Mouse (Mus musculus): ENCODE measurements around the gene Hoxd12. TPM values are rescaled to one million over a fixed set of nuclear protein-coding genes. Genes with fewer than 3 reads are reported as not detected.

Gene Hoxd12
- polyA plus RNA-seq, 1 experiment: not detected

DNA sequence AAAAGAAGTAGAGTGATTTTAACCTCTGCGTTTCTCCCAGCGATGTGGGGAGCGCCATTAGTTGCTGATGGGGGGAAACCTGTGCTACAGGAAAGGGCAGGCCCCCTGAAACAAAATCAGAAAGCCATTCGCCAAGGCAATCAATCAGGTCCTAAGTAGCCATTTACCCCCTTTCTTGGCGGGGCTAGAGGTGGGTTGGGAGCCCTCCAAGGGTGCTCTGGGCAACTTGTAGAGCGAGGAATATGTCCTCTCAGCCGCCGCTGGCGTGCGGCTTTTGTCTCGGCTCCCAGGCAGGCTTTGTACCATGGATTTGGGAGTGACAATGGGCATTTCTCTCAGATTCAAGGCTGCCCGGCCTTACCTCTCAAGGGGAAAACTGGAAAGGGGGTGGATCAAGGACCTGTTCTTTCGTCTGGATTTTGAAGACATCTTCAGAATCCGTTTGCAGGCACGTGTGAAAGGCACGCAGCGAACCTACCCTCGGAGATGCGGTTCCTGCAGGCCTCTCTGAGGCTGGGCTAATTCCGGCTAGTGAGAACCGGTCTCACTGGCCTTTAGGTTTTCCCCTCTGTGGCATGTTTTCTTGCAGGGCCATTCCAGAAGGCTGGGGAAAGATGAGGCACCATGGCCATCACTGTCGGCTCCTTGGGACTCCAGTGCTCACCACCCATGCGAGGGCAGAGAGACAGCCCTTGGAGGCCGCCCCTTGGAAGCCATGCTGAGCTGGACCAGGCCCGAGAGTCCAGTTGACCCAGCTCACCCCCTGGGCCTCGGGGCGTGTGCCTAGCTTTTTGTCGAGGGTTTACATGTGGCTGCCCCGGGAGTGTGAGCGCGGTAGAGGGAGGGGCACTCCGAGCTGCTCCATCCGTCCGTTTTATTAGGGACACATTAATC, 21.9 kb downstream of the Hoxd12 start:
- Histone ChIP-seq H3K4me3 (replicated peaks) (no peak overlapping the region), H3K36me3 (ENCODE audit: control insufficient read depth) (no peaks in the 10 kb centered on the region), H3K27me3 (ENCODE audit: control insufficient read depth) (peaks cover 100% of the 10 kb centered on the region), H3K4me1 (ENCODE audit: control insufficient read depth) (0 out of 2 replicates have a peak, but pooled peaks cover 2% of the 10 kb centered on the region), H3K9me3 (ENCODE audit: control insufficient read depth, low read length) (peaks cover 5% of the 10 kb centered on the region; the same call in 1 of the 2 replicates)
- no peak for TF ChIP-seq GATA1 (IDR thresholded peaks at IDR 0.05; ENCODE audit: low read length)
- no peak for TF ChIP-seq TAL1 (IDR thresholded peaks at IDR 0.05; ENCODE audit: low read length)

DNA sequence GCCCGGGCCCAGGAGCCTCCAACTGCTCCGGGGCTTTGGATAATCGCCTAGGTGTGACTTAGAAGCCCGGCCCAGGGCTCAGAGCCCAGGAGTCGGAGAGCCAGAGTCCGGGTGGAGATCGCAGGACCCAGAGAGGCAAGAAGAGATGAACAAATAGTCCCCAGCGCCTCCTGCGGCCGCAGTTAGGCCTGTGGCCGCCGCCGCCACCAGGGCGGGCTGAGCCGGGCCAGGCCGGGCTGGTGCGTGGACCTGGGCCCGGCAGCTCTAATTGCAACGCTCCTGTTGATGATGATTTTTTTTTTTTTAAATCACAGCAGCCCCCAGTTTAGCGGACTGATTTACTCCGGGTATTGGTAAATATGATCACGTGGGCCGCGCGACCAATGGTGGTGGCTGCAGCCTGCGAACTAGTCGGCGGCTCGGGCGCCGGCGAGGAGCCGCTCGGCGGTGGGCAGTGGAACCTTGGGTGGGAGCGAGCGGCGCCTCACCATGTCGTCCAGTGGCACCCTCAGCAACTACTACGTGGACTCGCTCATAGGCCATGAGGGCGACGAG, 22.8 kb downstream of the Hoxd12 start, which contains the start of gene Hoxd9:
Gene Hoxd9, plus strand, starts transcription at position 161 of the 555 bp plus-strand sequence.
- Histone ChIP-seq H3K9me3 (ENCODE audit: control insufficient read depth, low read length) (peaks cover 5% of the 10 kb centered on the region; the same call in 1 of the 2 replicates), H3K4me3 (replicated peaks) (no peak within 1 kb of the TSS), H3K27me3 (ENCODE audit: control insufficient read depth) (peaks cover 100% of the 10 kb centered on the region), H3K36me3 (ENCODE audit: control insufficient read depth) (no peaks in the 10 kb centered on the region), H3K4me1 (ENCODE audit: control insufficient read depth) (0 out of 2 replicates have a peak, but pooled peaks cover 2% of the 10 kb centered on the region)
- TF ChIP-seq TAL1 (IDR thresholded peaks at IDR 0.05; ENCODE audit: low read length) (no peak), GATA1 (IDR thresholded peaks at IDR 0.05; ENCODE audit: low read length) (no peak)

DNA sequence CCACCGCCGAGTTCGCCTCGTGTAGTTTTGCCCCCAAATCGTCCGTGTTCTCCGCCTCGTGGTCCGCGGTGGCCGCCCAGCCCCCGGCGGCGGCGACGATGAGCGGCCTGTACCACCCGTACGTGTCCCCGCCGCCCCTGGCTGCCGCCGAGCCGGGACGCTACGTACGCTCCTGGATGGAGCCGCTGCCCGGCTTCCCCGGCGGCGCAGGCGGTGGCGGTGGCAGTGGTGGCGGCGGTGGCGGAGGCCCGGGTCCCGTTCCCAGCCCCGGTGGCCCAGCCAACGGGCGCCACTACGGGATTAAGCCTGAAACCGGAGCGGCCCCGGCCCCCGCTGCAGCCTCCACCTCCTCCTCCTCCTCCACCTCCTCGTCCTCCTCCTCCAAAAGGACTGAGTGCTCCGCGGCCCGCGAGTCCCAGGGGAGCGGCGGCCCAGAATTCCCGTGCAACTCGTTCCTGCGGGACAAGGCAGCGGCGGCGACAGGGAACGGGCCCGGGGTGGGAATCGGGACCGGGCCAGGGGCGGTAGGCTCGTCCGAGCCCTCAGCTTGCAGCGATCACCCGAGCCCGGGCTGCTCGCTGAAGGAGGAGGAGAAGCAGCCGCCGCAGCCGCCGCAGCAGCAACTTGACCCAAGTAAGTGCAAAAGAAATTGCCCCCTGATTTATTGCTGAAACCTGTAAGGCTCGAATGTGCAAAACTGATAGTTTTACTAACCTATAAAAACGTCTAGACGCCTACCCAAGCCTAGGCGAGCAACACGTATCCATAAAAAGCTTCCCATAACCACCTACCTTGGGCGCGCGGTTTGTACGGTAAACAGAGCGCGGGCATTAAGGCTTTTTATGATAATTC, 23.6 kb downstream of the Hoxd12 start:
- no peak overlapping the region for H3K4me3 ChIP-seq (replicated peaks)

DNA sequence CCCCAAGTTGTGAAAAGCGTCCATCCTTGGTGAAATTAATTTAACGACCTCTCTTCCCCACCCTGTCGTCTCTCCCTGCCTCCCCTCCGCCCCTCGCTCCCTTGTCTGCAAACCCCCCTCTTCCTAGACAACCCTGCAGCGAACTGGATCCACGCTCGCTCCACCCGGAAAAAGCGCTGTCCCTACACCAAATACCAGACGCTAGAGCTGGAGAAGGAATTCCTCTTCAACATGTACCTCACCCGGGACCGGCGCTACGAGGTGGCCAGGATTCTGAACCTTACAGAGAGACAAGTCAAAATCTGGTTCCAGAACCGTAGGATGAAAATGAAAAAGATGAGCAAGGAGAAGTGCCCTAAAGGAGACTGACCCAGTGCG, 24.2 kb downstream of the Hoxd12 start:
- Histone ChIP-seq H3K9me3 (ENCODE audit: control insufficient read depth, low read length) (peaks cover 5% of the 10 kb centered on the region; the same call in 1 of the 2 replicates), H3K4me3 (replicated peaks) (no peak overlapping the region), H3K27me3 (ENCODE audit: control insufficient read depth) (peaks cover 100% of the 10 kb centered on the region), H3K36me3 (ENCODE audit: control insufficient read depth) (no peaks in the 10 kb centered on the region), H3K4me1 (ENCODE audit: control insufficient read depth) (0 out of 2 replicates have a peak, but pooled peaks cover 2% of the 10 kb centered on the region)
- no peak for TF ChIP-seq TAL1 (IDR thresholded peaks at IDR 0.05; ENCODE audit: low read length)
- no peak for TF ChIP-seq GATA1 (IDR thresholded peaks at IDR 0.05; ENCODE audit: low read length)

More for the DNA sequence above, 23.6 kb downstream of the Hoxd12 start:
- peaks cover 5% of the 10 kb centered on the region; the same call in 1 of the 2 replicates for H3K9me3 ChIP-seq (ENCODE audit: control insufficient read depth, low read length)
- no peaks in the 10 kb centered on the region for H3K36me3 ChIP-seq (ENCODE audit: control insufficient read depth)
- 0 out of 2 replicates have a peak, but pooled peaks cover 2% of the 10 kb centered on the region for H3K4me1 ChIP-seq (ENCODE audit: control insufficient read depth)
- TF ChIP-seq TAL1 (IDR thresholded peaks at IDR 0.05; ENCODE audit: low read length) (no peak), GATA1 (IDR thresholded peaks at IDR 0.05; ENCODE audit: low read length) (no peak)
- H3K27me3 ChIP-seq (ENCODE audit: control insufficient read depth): peaks cover 100% of the 10 kb centered on the region

DNA sequence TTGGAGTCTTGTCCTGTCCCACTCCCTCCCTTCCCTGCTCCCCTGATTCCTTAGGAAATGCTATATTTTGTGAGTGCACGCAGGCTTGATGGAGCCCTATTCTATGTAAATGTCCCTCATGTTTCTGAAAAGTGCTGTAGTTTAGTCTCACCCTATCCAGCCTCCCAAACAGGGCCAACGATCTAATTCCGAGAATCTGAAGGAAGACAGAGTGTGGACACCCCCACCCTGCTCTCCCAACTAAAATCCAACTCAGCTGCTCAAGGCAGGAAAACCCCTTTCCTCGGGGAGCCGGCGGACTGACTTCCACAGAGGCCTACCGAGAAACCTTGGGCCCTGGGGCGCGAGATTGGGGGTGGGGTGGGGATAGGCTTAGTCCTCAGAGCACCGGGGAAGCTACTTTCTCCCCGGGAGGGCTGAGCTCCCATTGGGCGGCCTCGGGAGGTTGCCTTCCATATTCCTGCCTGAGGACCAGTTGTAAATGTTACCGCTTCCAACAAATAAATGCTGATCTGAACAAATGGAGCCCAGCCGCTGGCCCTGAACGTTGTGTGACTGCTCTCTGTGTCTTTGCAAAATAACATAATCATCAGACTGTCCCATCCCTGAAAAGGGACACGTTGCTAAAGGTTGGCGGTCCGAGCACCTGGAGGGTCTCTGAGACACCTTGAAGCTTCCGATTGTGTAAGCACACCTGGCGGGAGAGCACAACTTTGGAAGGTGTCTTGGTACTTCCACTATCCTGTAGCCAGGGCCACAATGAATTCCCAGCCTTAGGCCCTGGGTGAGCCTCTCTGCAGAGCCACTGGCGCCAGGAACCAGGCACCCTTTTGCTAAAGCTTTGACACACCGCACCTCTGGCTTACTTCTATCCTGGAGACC, 25.1 kb downstream of the Hoxd12 start:
- H3K9me3 ChIP-seq (ENCODE audit: control insufficient read depth, low read length): peaks cover 5% of the 10 kb centered on the region; the same call in 1 of the 2 replicates
- no peaks in the 10 kb centered on the region for H3K36me3 ChIP-seq (ENCODE audit: control insufficient read depth)
- no peak overlapping the region for H3K4me3 ChIP-seq (replicated peaks)
- H3K4me1 ChIP-seq (ENCODE audit: control insufficient read depth): 0 out of 2 replicates have a peak, but pooled peaks cover 2% of the 10 kb centered on the region
- H3K27me3 ChIP-seq (ENCODE audit: control insufficient read depth): peaks cover 100% of the 10 kb centered on the region
- TF ChIP-seq GATA1 (IDR thresholded peaks at IDR 0.05; ENCODE audit: low read length): no peak
- no peak for TF ChIP-seq TAL1 (IDR thresholded peaks at IDR 0.05; ENCODE audit: low read length)

DNA sequence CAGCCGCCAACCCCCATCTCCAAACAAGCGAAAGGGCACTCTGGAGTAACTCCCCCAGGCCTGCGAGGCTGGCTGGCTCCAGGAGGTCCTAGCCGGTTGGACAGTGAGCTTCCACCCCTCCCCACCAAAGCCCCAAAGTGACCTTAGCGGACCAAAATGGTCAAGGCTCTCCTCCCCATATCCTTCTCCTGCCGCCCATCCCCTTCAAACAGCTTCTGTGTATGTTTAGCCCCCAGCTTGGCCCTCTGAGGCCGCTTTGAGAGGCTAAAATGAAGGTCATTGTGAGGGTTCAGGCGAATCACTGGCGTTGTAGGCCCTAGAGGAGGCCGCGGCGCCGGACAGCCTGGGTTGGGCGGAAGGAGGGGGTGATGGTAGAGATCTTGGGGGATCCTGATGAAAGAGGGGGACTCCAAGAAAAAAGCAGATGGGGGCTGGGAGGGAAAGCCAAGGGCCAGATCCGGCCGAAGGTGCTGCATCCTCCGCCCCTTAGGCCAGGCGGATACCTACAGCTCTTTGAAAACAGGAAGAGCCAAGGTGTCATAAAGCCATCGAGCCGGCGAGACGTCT, 25.8 kb downstream of the Hoxd12 start:
- TF ChIP-seq TAL1 (IDR thresholded peaks at IDR 0.05; ENCODE audit: low read length) (no peak), GATA1 (IDR thresholded peaks at IDR 0.05; ENCODE audit: low read length) (no peak)
- H3K4me1 ChIP-seq (ENCODE audit: control insufficient read depth): 0 out of 2 replicates have a peak, but pooled peaks cover 2% of the 10 kb centered on the region
- H3K4me3 ChIP-seq (replicated peaks): no peak overlapping the region

DNA sequence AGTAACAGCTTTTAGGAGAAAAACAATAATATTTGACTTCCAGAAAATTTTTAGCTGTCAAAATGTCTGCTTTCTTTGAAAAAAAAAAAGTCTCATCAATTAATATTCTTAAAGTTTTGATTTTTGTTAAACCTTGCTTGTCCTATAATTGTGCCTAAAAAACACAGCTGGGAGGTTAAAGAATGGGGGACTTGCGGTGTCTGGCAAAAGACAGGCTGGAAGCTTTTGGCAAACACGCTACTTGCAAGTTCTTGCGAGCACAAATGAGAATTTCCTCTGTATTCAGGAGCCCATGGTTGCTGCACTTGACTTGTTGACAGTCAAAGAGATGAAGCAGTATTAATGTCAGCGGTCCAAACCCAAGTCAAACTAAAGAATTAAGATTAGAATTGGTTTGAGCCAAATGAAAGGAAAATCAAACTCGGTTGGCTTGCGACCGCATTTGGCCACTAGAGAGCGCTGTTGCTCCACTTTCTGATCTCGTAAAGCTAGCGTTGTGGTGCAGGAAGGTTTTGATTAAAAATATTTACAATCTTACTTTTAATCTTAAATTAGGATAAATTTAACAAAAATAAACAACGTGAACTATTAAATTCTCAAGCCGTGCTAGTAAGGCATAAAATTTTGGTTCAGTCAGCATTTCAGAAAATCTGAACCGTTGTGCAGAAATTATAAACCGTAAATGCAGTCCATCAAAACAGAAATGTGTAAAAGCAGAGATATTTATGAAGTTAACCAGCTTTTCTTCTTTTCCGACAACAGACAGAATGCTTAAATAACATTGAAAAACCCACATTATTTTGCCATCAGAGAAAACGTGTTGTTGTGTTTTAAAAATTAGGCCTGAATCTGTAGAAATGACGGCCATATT, 27.4 kb downstream of the Hoxd12 start:
- Histone ChIP-seq H3K27me3 (ENCODE audit: control insufficient read depth) (peaks cover 100% of the 10 kb centered on the region), H3K9me3 (ENCODE audit: control insufficient read depth, low read length) (peaks cover 5% of the 10 kb centered on the region; the same call in 1 of the 2 replicates)

More for the DNA sequence above, 25.8 kb downstream of the Hoxd12 start:
- H3K27me3 ChIP-seq (ENCODE audit: control insufficient read depth): peaks cover 100% of the 10 kb centered on the region
- H3K9me3 ChIP-seq (ENCODE audit: control insufficient read depth, low read length): peaks cover 5% of the 10 kb centered on the region; the same call in 1 of the 2 replicates
- H3K36me3 ChIP-seq (ENCODE audit: control insufficient read depth): no peaks in the 10 kb centered on the region

More for the DNA sequence above, 27.4 kb downstream of the Hoxd12 start:
- Histone ChIP-seq H3K4me1 (ENCODE audit: control insufficient read depth) (0 out of 2 replicates have a peak, but pooled peaks cover 2% of the 10 kb centered on the region), H3K4me3 (replicated peaks) (no peak overlapping the region), H3K36me3 (ENCODE audit: control insufficient read depth) (no peaks in the 10 kb centered on the region)
- TF ChIP-seq GATA1 (IDR thresholded peaks at IDR 0.05; ENCODE audit: low read length) (no peak), TAL1 (IDR thresholded peaks at IDR 0.05; ENCODE audit: low read length) (no peak)

Measured in erythroblast, embryonic 14.5 days (primary cell).